Mouse (Mus musculus): ENCODE measurements around the gene Gast. TPM values are rescaled to one million over a fixed set of nuclear protein-coding genes. Genes with fewer than 3 reads are reported as not detected.
"Not testable (repeated sequence)": the region's sequence is repeated elsewhere in the genome, so short reads cannot be mapped to it uniquely, and the experiment has no call there.

Gene Gast
- polyA plus RNA-seq, 1 experiment from 2014 or later = not detected

DNA sequence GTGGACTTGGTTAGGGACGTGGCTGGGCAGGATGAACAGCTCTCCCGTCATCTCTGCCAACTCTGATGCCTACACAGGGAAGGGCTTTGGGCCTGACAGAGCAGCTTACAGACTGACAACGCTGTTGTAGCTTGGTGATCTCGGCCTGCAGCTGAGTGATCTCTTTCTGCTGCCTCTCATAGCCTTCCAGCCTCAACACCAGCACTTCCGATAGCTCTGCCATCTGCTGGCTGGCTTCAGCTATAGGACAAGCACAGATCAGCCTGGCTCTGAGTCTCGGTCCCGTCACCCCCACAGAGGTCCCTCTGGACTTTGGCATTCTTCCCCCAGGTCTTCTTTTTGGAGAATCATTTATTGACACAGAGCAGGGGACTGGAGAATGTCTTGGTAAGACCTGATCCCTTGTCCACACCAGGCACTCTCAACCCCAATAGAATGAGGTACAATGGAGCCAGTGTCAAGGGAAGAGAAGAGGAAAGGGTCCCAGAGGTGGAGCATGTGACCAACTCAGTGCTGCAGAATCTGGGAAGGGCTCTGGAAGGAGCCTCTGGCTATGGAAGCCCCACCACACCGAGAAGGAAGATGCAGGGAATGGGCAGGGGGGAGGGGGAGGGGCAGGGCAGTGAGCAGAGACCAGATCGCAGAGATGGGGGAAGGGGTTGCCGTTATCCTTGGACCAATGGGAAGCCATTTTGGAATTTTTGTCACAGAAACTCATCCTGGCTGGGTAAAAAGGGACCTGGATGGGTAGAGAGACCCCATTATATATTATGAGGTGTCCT is 18.1 kb downstream of the Gast start:
- Histone ChIP-seq H3K4me3 (replicated peaks) (no peak overlapping the region), H3K9me3 (replicated peaks) (no peaks in the 10 kb centered on the region), H3K27me3 (peaks cover 47% of the 10 kb centered on the region), H3K4me1 (peaks cover 26% of the 10 kb centered on the region), H3K36me3 (no peaks in the 10 kb centered on the region), H3K4me2 (no peak overlapping the region), H3K27ac (no peak overlapping the region), H3K9ac (no peak overlapping the region)
- WGBS = 25% methylated on average over 10 of the region's 10 CpGs
- ATAC-seq (replicated peaks; ENCODE audit: low FRiP score) = no peak

DNA sequence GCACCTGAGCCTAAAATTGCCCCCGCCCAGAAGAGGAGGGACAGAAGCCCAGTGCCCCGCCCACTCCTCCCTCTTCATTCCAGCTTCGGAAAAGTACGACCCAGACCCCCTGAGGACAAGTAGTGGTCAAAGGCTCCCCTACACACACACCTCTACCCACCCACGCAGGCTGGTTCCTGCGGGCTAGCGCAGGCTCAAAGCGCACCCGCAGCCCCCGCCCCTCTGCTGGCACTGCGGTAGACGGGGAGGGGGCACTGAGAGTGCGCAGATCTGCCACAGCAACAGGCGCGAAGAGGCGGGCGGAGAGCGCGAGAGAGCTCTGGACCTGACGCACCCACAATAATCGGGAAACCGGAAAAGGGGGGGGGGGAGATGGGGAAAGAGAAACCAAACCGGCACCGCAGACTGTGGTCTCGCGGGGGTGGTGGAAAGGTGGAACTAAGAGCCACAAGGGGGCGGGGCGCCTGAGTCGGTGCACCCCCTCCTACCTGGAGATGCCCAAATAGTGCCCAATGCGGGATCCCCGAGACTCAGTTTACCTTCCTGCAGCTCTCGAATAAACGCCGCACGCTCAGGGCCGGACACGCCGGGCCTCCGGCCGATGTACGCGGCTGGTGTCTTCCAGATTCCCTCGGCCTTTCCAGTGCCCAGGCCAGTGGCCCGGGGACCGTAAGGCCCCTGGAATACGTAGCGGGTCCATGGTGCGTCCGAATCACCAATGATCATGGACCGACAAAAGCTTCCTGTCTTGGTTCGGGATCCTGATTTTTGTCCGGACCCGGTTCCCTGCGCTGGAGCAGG is 21.1 kb downstream of the Gast start:
- H3K4me3 ChIP-seq (replicated peaks) = peak overlapping the region; percentile 60

DNA sequence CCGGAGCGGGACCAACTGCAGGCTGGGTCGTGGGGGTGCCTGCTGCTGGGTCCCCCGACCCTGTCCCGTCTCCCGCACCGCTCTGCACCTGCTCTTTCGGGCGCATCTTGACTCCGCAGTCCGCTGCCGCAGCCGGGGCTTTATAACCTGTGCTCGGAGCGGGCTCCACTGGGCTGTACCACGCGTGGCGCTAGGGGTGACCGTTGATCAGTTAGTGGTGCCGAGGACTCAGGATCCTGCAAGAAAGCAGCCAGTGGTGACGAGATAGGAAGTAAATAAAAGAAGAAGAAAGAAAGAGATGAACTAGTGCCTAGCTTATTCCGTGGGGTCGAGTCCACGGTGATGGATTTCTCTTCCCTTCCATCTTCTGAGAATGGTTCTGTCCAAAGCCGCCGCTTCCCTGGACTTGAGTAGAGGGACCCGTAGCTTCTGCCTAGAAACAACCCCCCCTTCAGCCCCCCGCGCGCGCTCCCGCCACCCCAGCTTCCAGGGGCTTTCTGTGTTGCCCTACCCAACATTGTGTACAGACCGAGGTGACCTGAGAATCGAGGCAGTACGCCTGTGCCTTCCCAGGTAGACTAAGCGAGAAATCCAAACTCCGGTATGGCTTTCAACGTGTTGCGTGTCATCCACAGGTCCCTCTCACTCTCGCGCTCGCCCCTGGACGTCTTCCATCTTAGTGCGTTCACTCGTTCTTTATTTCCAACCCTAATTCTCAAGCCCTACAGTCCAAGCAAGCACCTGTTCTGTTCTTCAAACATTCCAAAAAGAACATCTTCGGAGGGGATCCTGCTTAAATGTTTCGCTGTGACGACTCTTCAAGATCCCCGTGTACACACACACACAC is 22.0 kb downstream of the Gast start, which contains the start of gene Hap1:
TSS of gene Hap1 (minus strand) at position 157 of the 847 bp plus-strand sequence.
- 2% methylated on average over 49 of the region's 49 CpGs for WGBS

More for the DNA sequence above, 21.1 kb downstream of the Gast start:
- H3K27ac ChIP-seq = no peak overlapping the region
- under 1% methylated on average over 51 of the region's 54 CpGs for WGBS
- H3K27me3 ChIP-seq = peaks cover 76% of the 10 kb centered on the region
- H3K4me1 ChIP-seq = peaks cover 26% of the 10 kb centered on the region
- H3K9me3 ChIP-seq (replicated peaks) = no peaks in the 10 kb centered on the region
- peak overlapping the region; percentile 96 for H3K4me2 ChIP-seq
- peak overlapping the region; percentile 52 for H3K9ac ChIP-seq
- peak; percentile 48 for ATAC-seq (replicated peaks; ENCODE audit: low FRiP score)
- H3K36me3 ChIP-seq = no peaks in the 10 kb centered on the region

DNA sequence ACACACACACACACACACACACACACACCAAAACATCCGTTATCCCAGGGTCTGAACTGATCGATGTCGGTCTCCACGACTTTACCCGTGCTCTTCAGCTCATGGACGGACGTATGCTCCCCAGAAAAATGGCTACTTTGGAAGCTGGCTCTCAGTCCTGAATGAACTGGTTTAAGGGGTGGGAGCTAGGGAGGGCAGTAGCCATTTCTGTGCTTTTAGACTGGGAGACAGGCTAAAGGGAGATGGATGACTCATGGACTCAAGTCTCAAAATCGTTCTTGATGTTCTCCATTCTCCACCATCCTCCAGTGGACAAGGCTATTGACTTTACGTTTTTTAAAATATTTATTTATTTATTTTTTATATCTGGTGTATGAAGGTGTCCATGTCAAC is 22.6 kb downstream of the Gast start:
- Histone ChIP-seq H3K4me3 (replicated peaks) (peak overlapping the region; percentile 60), H3K9ac (no peak overlapping the region), H3K27ac (no peak overlapping the region), H3K4me1 (peaks cover 25% of the 10 kb centered on the region), H3K36me3 (no peaks in the 10 kb centered on the region), H3K4me2 (peak overlapping the region; percentile 96), H3K9me3 (replicated peaks) (no peaks in the 10 kb centered on the region), H3K27me3 (peaks cover 80% of the 10 kb centered on the region)
- 13% methylated on average over 9 of the region's 9 CpGs for WGBS
- ATAC-seq (replicated peaks; ENCODE audit: low FRiP score) = no peak

More for the DNA sequence above, 22.0 kb downstream of the Gast start, which contains the start of gene Hap1:
- Histone ChIP-seq H3K9ac (peak within 1 kb of the TSS; percentile 52), H3K36me3 (no peaks in the 10 kb centered on the region), H3K9me3 (replicated peaks) (no peaks in the 10 kb centered on the region), H3K4me3 (replicated peaks) (peak within 1 kb of the TSS; percentile 60), H3K4me1 (peaks cover 26% of the 10 kb centered on the region), H3K27me3 (peaks cover 80% of the 10 kb centered on the region), H3K4me2 (peak within 1 kb of the TSS; percentile 96), H3K27ac (no peak within 1 kb of the TSS)
- peak; percentile 52 for ATAC-seq (replicated peaks; ENCODE audit: low FRiP score)

DNA sequence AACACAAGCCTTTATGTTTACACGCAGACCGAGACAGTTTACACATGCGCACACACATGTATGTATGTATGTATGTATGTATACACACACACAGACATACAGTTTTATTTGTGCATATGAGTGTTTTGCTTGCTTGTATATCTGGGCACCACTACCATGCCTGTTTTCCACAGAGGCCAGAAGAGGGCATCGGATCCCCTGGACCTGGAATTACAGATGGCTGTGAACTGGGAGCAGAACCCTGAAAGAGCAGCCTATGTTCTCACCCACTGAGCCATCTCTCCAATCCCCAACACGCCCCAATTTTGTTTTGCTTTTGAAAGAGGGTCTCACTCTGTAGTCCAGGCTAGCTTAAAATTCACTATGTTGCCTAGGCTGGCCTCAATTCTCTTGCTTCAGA is 23.2 kb downstream of the Gast start:
- peaks cover 79% of the 10 kb centered on the region for H3K27me3 ChIP-seq
- no peak overlapping the region for H3K9ac ChIP-seq
- no peaks in the 10 kb centered on the region for H3K36me3 ChIP-seq
- H3K9me3 ChIP-seq (replicated peaks) = no peaks in the 10 kb centered on the region
- no peak overlapping the region for H3K27ac ChIP-seq
- WGBS = 54% methylated on average over 5 of the region's 5 CpGs
- no peak overlapping the region for H3K4me3 ChIP-seq (replicated peaks)
- peaks cover 21% of the 10 kb centered on the region for H3K4me1 ChIP-seq
- ATAC-seq (replicated peaks; ENCODE audit: low FRiP score) = no peak
- H3K4me2 ChIP-seq = no peak overlapping the region

DNA sequence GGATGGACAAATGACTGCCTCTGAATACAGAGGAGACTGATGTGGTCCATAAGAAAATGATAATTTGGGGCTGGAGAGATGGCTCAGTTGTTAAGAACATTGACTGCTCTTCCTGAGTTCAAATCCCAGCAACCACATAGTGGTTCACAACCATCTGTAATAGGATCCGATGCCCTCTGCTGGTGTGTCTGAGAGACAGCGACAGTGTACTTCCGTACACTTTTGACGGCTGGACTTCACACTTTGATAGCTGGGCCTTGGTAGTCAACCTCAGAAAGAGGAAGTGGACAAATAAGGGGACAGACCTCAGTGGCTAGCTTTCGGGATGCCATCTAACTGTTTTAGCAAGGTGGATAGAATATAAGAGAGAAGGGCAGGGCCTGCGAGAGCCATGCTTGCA is 26.0 kb downstream of the Gast start:
- Histone ChIP-seq H3K27ac (no peak overlapping the region), H3K4me3 (replicated peaks) (no peak overlapping the region), H3K9me3 (replicated peaks) (no peaks in the 10 kb centered on the region), H3K4me2 (no peak overlapping the region), H3K4me1 (peaks cover 21% of the 10 kb centered on the region), H3K9ac (no peak overlapping the region), H3K27me3 (peaks cover 62% of the 10 kb centered on the region), H3K36me3 (no peaks in the 10 kb centered on the region)
- WGBS = 84% methylated on average over 6 of the region's 6 CpGs
- no peak for ATAC-seq (replicated peaks; ENCODE audit: low FRiP score)

DNA sequence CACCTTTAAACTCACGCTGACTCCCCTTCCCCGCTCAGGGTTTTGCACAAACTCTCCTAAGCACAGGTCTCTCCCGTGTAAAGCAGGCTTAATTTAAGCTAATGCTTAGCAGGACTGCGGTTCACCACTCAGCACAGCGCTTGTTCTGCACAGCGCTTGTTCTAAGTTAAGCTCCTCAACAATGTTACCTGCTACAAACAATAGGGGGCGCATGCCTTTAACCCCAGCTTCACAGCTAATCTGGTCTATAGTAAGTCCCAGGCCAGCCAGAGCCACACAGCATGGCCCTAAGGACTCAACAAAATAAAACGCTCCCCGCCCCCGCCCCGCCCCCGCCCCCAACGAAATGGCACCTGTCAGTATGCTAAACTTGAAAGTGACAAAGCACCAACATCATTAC is 26.9 kb downstream of the Gast start:
- Histone ChIP-seq H3K27me3 (peaks cover 53% of the 10 kb centered on the region), H3K4me1 (peaks cover 12% of the 10 kb centered on the region)
- H3K27ac ChIP-seq; H3K9me3 ChIP-seq (replicated peaks); ATAC-seq (replicated peaks; ENCODE audit: low FRiP score); H3K9ac ChIP-seq; H3K4me2 ChIP-seq; H3K36me3 ChIP-seq; H3K4me3 ChIP-seq (replicated peaks): not testable (repeated sequence)
- no CpG with 5 or more reads among the region's 13 CpGs for WGBS

DNA sequence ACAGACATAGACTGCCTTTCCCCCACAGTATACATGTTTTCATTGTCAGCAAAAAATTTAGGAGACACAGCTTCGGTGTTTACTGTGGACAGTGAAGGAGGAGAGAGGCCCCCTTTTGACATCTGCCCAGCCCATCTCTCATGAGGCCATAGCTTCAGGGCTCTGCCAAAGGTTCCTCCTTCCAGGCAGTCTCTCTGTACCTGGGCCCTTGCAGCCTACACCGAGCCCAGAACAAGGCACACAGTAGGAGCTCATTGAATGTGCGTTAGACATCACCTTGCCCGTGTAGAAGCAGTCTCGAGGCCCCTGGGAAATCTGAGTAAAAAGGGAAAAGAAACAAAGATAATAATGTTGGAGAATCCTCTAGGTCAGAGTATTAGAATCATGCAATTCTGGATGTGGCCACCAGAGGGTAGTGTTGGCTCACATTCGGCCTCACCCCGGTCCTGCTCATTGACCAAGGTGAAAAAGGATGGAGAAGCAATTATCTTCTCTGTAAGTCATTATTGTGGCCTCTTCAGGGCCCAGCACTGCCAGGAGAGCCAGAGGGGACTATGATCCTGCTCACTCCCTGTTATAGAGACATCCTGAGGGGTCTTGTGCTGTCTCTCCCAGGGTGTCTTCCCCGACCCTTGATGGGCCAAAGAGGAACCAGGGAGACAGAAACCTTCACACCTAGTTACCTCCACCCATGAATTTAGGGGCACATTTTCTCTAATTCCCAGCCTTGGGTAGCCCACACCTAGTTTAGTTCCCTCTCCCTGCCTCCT is 28.2 kb downstream of the Gast start:
- peaks cover 7% of the 10 kb centered on the region for H3K4me1 ChIP-seq
- no peak overlapping the region for H3K4me3 ChIP-seq (replicated peaks)
- H3K4me2 ChIP-seq = no peak overlapping the region
- no peaks in the 10 kb centered on the region for H3K9me3 ChIP-seq (replicated peaks)
- no peak overlapping the region for H3K9ac ChIP-seq
- peak; percentile 50 for ATAC-seq (replicated peaks; ENCODE audit: low FRiP score)
- no peak overlapping the region for H3K27ac ChIP-seq
- no peaks in the 10 kb centered on the region for H3K36me3 ChIP-seq
- peaks cover 41% of the 10 kb centered on the region for H3K27me3 ChIP-seq
- 11% methylated on average over 8 of the region's 8 CpGs for WGBS

DNA sequence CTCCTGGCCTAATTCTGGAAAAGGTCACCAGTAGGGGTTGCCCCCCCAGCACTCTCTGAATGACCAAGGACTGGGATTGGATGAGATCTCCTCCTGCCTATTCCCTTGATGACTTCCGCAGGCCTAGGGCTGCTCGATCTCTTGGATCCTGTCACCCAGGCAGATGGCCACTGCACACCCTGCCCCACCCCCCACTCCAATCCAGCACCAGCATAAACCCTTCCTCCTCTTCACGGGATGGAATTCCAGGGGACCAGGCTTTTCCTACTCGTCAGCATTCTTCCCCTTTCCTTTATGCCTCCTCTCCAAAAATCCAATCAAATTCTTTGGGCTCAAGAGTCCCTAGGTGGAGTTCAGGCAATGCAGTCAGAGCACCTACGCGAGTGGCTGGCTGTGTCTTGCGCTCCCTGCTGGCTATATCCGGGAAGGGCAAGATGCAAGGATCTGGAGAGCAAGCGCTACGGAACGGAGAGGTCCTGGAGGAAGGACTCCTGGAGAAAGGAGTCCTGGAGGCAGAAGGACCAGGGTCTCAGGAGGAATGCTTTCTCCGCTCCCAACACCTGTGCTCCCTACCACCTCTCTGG is 28.9 kb downstream of the Gast start:
- WGBS = 14% methylated on average over 12 of the region's 12 CpGs
- Histone ChIP-seq H3K27ac (no peak overlapping the region), H3K9me3 (replicated peaks) (no peaks in the 10 kb centered on the region), H3K36me3 (no peaks in the 10 kb centered on the region), H3K9ac (no peak overlapping the region), H3K4me1 (peaks cover 7% of the 10 kb centered on the region), H3K4me3 (replicated peaks) (no peak overlapping the region), H3K4me2 (no peak overlapping the region), H3K27me3 (peaks cover 35% of the 10 kb centered on the region)
- ATAC-seq (replicated peaks; ENCODE audit: low FRiP score) = peak; percentile 49; the same call in 1 of the 2 replicates

DNA sequence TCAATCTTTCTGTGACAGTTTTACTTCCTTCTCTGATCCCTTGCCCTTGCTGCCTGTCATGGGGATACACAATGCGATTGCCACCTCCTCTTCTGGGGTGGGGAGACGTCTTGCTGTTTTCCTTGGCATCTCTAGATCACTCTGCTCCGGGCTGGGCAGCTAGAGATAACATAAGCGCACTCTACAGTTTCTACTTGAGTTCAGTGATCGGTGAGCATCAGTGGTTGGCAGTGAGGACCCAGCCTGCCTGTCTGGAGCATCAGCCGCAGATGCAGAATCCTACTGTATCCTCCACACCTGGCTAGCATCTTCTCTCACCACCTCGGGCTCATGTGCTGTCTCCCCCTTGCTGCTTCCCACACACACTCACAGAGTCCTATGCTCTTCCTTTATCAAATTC is 34.9 kb downstream of the Gast start:
- Histone ChIP-seq H3K4me3 (replicated peaks) (no peak overlapping the region), H3K27me3 (0 out of 2 replicates have a peak, but pooled peaks cover 1% of the 10 kb centered on the region), H3K27ac (no peak overlapping the region), H3K9ac (no peak overlapping the region), H3K36me3 (peaks cover 51% of the 10 kb centered on the region), H3K4me1 (peaks cover 10% of the 10 kb centered on the region), H3K4me2 (no peak overlapping the region), H3K9me3 (replicated peaks) (no peaks in the 10 kb centered on the region)
- WGBS = 36% methylated on average over 7 of the region's 7 CpGs
- no peak for ATAC-seq (replicated peaks; ENCODE audit: low FRiP score)

DNA sequence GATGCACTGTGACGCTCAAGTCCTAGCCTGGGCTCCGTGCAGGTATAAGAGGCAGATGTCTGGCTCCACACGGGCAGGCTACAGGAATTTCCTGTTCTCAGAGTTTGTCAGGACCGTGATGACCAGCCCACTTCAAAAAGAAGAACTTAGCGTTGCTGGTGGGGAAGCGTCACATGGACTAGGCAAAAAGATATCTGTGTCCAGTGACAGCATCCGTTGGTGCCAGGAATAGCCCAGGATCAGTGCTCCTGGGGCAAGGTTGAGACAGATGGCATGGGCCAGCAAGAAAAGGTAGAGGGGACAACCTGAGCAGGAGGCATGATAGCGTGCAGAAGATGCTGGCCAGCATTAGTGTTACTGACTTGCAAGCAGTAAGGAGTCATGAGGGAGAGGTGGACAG is 35.6 kb downstream of the Gast start:
- 67% methylated on average over 8 of the region's 8 CpGs for WGBS
- Histone ChIP-seq H3K27ac (no peak overlapping the region), H3K4me2 (no peak overlapping the region), H3K4me3 (replicated peaks) (no peak overlapping the region), H3K9ac (no peak overlapping the region), H3K9me3 (replicated peaks) (no peaks in the 10 kb centered on the region), H3K36me3 (peaks cover 55% of the 10 kb centered on the region), H3K4me1 (peaks cover 10% of the 10 kb centered on the region), H3K27me3 (no peaks in the 10 kb centered on the region)
- no peak for ATAC-seq (replicated peaks; ENCODE audit: low FRiP score)
